Mouse (Mus musculus) cerebellum, adult 2 months (tissue): ENCODE measurements at regions not wholly inside any gene's neighbourhood (a gene's known extent, or its start where the extent isn't known, plus 50 kb on each side); places are given as distances from the start of the nearest gene placed in this dataset.

Experiments
- CTCF ChIP-seq: fragments of 200-500 bp; IDR thresholded peaks from 2 replicates; pipeline ENCODE4 v1.5.1; 2011; ENCODE audit warnings: low read depth, mild to moderate bottlenecking, control low read depth, low read length, moderate library complexity, borderline replicate concordance; ENCODE audit not compliant: insufficient read depth
- POLR2A ChIP-seq: fragments of 200-500 bp; IDR thresholded peaks from 2 replicates; pipeline ENCODE4 v1.6.1; 2011; ENCODE audit warnings: low read length, control low read depth, borderline replicate concordance; ENCODE audit not compliant: insufficient read depth

DNA sequence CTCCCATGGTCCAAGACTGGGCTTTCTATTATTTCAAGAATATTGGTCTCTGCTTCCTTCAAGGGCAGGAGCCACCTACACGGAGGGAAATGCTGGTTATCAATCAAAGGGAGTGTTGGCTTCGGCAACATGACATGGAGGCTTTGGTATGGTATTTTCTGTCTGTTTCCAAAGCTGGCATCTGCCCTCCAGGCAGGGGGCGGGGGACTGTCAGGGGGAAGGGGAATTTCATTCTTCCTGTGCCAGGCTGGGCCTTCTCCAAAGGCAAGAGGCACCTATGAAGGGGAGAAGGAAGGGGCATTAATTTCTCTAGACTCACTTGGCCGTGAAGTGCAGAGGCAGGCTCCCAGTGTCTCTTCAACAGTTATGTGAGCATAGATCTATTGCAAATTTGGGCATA is 870.7 kb downstream of the Tbl1xr1 start:
- TF ChIP-seq POLR2A: no peak
- TF ChIP-seq CTCF: no peak
